Mouse (Mus musculus) CH12.LX (cell line): ENCODE measurements around the gene Tpst1. TPM values are rescaled to one million over a fixed set of nuclear protein-coding genes. Genes with fewer than 3 reads are reported as not detected.

Experiments
- DNase-seq: peaks from one replicate; pipeline ENCODE4 v3.0.0-alpha.2; 2013; ENCODE audit errors: extremely low read depth
- H3K27ac ChIP-seq: 2 replicates; pipeline ENCODE4 v1.5.1; 2012; ENCODE audit warnings: low read depth, mild to moderate bottlenecking, control low read depth, moderate library complexity; ENCODE audit not compliant: insufficient read depth
- H3K27me3 ChIP-seq: replicated peaks from 2 replicates; pipeline ENCODE3; 2012; ENCODE audit warnings: inconsistent platforms
- H3K36me3 ChIP-seq, 2 experiments: replicated peaks in 1 of 2; 2 replicates each; pipeline versions ENCODE3 to v1.6.1; 2012; ENCODE audit warnings: inconsistent platforms in 1 of 2, low read length in 1 of 2, mild to moderate bottlenecking in 1 of 2, mixed read lengths in 1 of 2, moderate library complexity in 1 of 2; ENCODE audit not compliant: control insufficient read depth in 1 of 2, insufficient read depth in 1 of 2
- H3K4me1 ChIP-seq, 2 experiments: 2 replicates each; pipeline ENCODE4 v1.6.1; 2012; ENCODE audit warnings: inconsistent platforms in 1 of 2, moderate library complexity in 1 of 2; ENCODE audit not compliant: insufficient read depth in 2 of 2, control insufficient read depth in 1 of 2
- H3K4me2 ChIP-seq: 2 replicates; pipeline ENCODE4 v1.6.1; 2012; ENCODE audit warnings: low read depth, mild to moderate bottlenecking, control low read depth; ENCODE audit not compliant: poor library complexity, insufficient read depth, severe bottlenecking
- H3K4me3 ChIP-seq, 3 experiments: fragments of 150-350 bp in 1 of 3; sonication (generic) in 1 of 3; replicated peaks in 1 of 3; 2 replicates each; pipeline versions ENCODE3 to v1.5.1; 2011 to 2012; ENCODE audit warnings: low read depth in 2 of 3, low read length in 2 of 3, mild to moderate bottlenecking in 2 of 3, moderate library complexity in 2 of 3, control low read depth in 1 of 3, improper control_type of control experiment in 1 of 3, inconsistent platforms in 1 of 3, mixed read lengths in 1 of 3; ENCODE audit not compliant: poor library complexity in 1 of 3
- H3K79me2 ChIP-seq: replicated peaks from 2 replicates; pipeline ENCODE4 v1.6.1; 2012; ENCODE audit warnings: mild to moderate bottlenecking, moderate library complexity; ENCODE audit not compliant: control insufficient read depth, poor library complexity, insufficient read depth, severe bottlenecking; ENCODE audit errors: extremely low read depth
- H3K9ac ChIP-seq: 2 replicates; pipeline ENCODE4 v1.6.1; 2012; ENCODE audit warnings: low read depth, mild to moderate bottlenecking, control low read depth, moderate library complexity; ENCODE audit not compliant: insufficient read depth
- H3K9me3 ChIP-seq: replicated peaks from 2 replicates; pipeline ENCODE3; 2012; ENCODE audit warnings: low read length, inconsistent platforms, mixed read lengths
- GABPA ChIP-seq: IDR thresholded peaks from 2 replicates; pipeline ENCODE4 v1.6.1; 2012; ENCODE audit warnings: low read depth, low read length, improper control_type of control experiment, inconsistent platforms; ENCODE audit not compliant: insufficient replicate concordance
- IRF4 ChIP-seq: IDR thresholded peaks from 2 replicates; pipeline ENCODE4 v1.6.1; 2014; ENCODE audit warnings: low read depth, mild to moderate bottlenecking, inconsistent platforms, low read length, improper control_type of control experiment
- JUN ChIP-seq: IDR thresholded peaks from 2 replicates; pipeline ENCODE4 v1.6.1; 2011; ENCODE audit warnings: low read depth, mild to moderate bottlenecking, low read length, improper control_type of control experiment, moderate library complexity; ENCODE audit not compliant: insufficient read depth
- KAT2A ChIP-seq: IDR thresholded peaks from 2 replicates; pipeline ENCODE4 v1.6.1; 2012; ENCODE audit warnings: low read length, improper control_type of control experiment, inconsistent platforms; ENCODE audit not compliant: insufficient replicate concordance
- MAX ChIP-seq: IDR thresholded peaks from 2 replicates; pipeline ENCODE4 v1.6.1; 2011; ENCODE audit warnings: low read length, improper control_type of control experiment
- MEF2A ChIP-seq: IDR thresholded peaks from 2 replicates; pipeline ENCODE4 v1.6.1; 2014; ENCODE audit warnings: low read depth, mild to moderate bottlenecking, inconsistent platforms, low read length, improper control_type of control experiment, borderline replicate concordance
- MXI1 ChIP-seq: IDR thresholded peaks from 2 replicates; pipeline ENCODE4 v1.6.1; 2011; ENCODE audit warnings: mild to moderate bottlenecking, low read depth, low read length, improper control_type of control experiment
- NRF1 ChIP-seq: IDR thresholded peaks from 2 replicates; pipeline ENCODE4 v1.6.1; 2014; ENCODE audit warnings: low read depth, mild to moderate bottlenecking, inconsistent platforms, low read length, improper control_type of control experiment, moderate library complexity
- POLR2A ChIP-seq: IDR thresholded peaks from 2 replicates; pipeline ENCODE4 v1.6.1; 2011; ENCODE audit warnings: low read depth, mild to moderate bottlenecking, improper control_type of control experiment, low read length
- RAD21 ChIP-seq: IDR thresholded peaks from 2 replicates; pipeline ENCODE4 v1.6.1; 2011; ENCODE audit warnings: low read depth, mild to moderate bottlenecking, low read length, improper control_type of control experiment, moderate library complexity
- RCOR1 ChIP-seq: conservative IDR thresholded peaks from 2 replicates; pipeline ENCODE4 v1.6.1; 2012; ENCODE audit warnings: low read depth, mild to moderate bottlenecking, inconsistent platforms, low read length, improper control_type of control experiment
- SMC3 ChIP-seq: IDR thresholded peaks from 2 replicates; pipeline ENCODE4 v1.6.1; 2011; ENCODE audit warnings: low read depth, low read length, improper control_type of control experiment
- UBTF ChIP-seq: IDR thresholded peaks from 2 replicates; pipeline ENCODE4 v1.6.1; 2012; ENCODE audit warnings: low read depth, mild to moderate bottlenecking, inconsistent platforms, low read length, improper control_type of control experiment, moderate library complexity
- USF1 ChIP-seq: IDR thresholded peaks from 2 replicates; pipeline ENCODE4 v1.6.1; 2014; ENCODE audit warnings: low read depth, mild to moderate bottlenecking, inconsistent platforms, low read length, improper control_type of control experiment
- USF2 ChIP-seq: conservative IDR thresholded peaks from 2 replicates; pipeline ENCODE4 v1.6.1; 2011; ENCODE audit warnings: low read depth, low read length, improper control_type of control experiment
- ZC3H11A ChIP-seq: IDR thresholded peaks from 2 replicates; pipeline ENCODE4 v1.6.1; 2012; ENCODE audit warnings: low read depth, mild to moderate bottlenecking, inconsistent platforms, low read length, improper control_type of control experiment
- dilution Hi-C: fragments of 300-500 bp; cut with MboI; formaldehyde crosslinking; loops from 2 replicates; pipeline ENCODE4 v1.14.3; 2020; ENCODE audit warnings: low sequenced_read_pairs; ENCODE audit not compliant: extremely low pct_unique_long_range_greater_than_20kb, extremely low pct_ligation_motif_present
- in situ Hi-C: fragments of 300-500 bp; cut with MboI; formaldehyde crosslinking; loops from 3 replicates; pipeline ENCODE4 v1.14.3; 2019; ENCODE audit warnings: low sequenced_read_pairs, low pct_ligation_motif_present, low pct_unique_long_range_greater_than_20kb, mixed read lengths
- polyA plus RNA-seq: library from polyadenylated mRNA; unstranded; fragments of >175 nt; gene quantifications from 2 replicates; pipeline ENCODE4 v1.2.1, GENCODE M21; 2012; ENCODE audit warnings: low read depth; ENCODE audit not compliant: insufficient read length
- total RNA-seq, 2 experiments: library from RNA; depleted of rRNA; stranded (reverse); fragments of 300-350 nt in 1 of 2; fragments of >200 nt in 1 of 2; gene quantifications; 2 replicates each; pipeline ENCODE4 v1.2.3; 2012 to 2014

The Tpst1 gene
- total and polyA plus RNA-seq, 3 experiments = 36.8 to 52.5 (median 43.2) TPM

GRCm38 (mm10) chr5:130084271-130084670 is 11.1 kb downstream of the Tpst1 start:
- TF ChIP-seq JUN = no peak
- no peak for TF ChIP-seq GABPA
- no peak for TF ChIP-seq MEF2A
- no peak for TF ChIP-seq MXI1
- no peak for TF ChIP-seq USF1
- no peak for TF ChIP-seq KAT2A
- no peak for TF ChIP-seq USF2
- no peak for TF ChIP-seq NRF1
- no peak for TF ChIP-seq SMC3
- no peak for TF ChIP-seq UBTF
- H3K27me3 ChIP-seq = no peaks in the 10 kb centered on the region
- DNase-seq = no peak
- H3K4me1 ChIP-seq = peaks cover 19 to 53% of the 10 kb centered on the region in 2 experiments
- dilution Hi-C loops (no loop called here), in situ Hi-C loops (no loop called here)
- no peak overlapping the region for H3K4me2 ChIP-seq
- H3K79me2 ChIP-seq = peaks cover 36% of the 10 kb centered on the region
- H3K4me3 ChIP-seq = no peak overlapping the region
- H3K27ac ChIP-seq = no peak overlapping the region
- peaks cover 13 to 67% of the 10 kb centered on the region in 2 experiments for H3K36me3 ChIP-seq
- peaks cover 8% of the 10 kb centered on the region for H3K9me3 ChIP-seq
- H3K9ac ChIP-seq = no peak overlapping the region

- Histone ChIP-seq H3K9ac (no peak overlapping the region), H3K4me2 (no peak overlapping the region; the same call in 1 of the 2 replicates), H3K9me3 (peaks cover 2% of the 10 kb centered on the region), H3K4me1 (peaks cover 21 to 44% of the 10 kb centered on the region in 2 experiments), H3K4me3 (no peak overlapping the region), H3K27me3 (no peaks in the 10 kb centered on the region), H3K79me2 (peaks cover 44% of the 10 kb centered on the region), H3K36me3 (peaks cover 15 to 81% of the 10 kb centered on the region in 2 experiments), H3K27ac (no peak overlapping the region)
- in situ Hi-C loops (no loop called here), dilution Hi-C loops (no loop called here)
- DNase-seq = no peak
- TF ChIP-seq MXI1 (no peak), ZC3H11A (no peak), RCOR1 (no peak), POLR2A (no peak), MAX (no peak), NRF1 (no peak), USF1 (no peak), KAT2A (no peak), IRF4 (no peak), RAD21 (no peak), MEF2A (no peak)
- TF ChIP-seq, all 38 proteins: peak for 0
Observed at GRCm38 (mm10) chr5:130088008-130088407, 14.9 kb downstream of the Tpst1 start.
